Mouse (Mus musculus) stomach, embryonic 16.5 days (tissue): Measurements from ENCODE around the gene B4galt5. TPM values are rescaled to one million over a fixed set of nuclear protein-coding genes. Genes with fewer than 3 reads are reported as not detected.

Experiments used
- ATAC-seq: fragments of 200-750 bp; cut with Nextera tagmentation; 2 replicates; pipeline ENCODE4 v1.8.0; 2017; ENCODE audit warnings: moderate number of reproducible peaks, moderate TSS enrichment; ENCODE audit not compliant: insufficient read depth, low FRiP score
- H3K27ac ChIP-seq: fragments of 300-500 bp; sonication (generic); 2 replicates; pipeline ENCODE4 v1.5.1; 2014; ENCODE audit warnings: low read length
- H3K27me3 ChIP-seq: fragments of 300-500 bp; sonication (generic); 2 replicates; pipeline ENCODE4 v1.6.1; 2014; ENCODE audit warnings: low read length, control low read depth, mixed read lengths; ENCODE audit not compliant: control insufficient read depth, insufficient read depth
- H3K36me3 ChIP-seq: fragments of 300-500 bp; sonication (generic); 2 replicates; pipeline ENCODE4 v1.6.1; 2014; ENCODE audit warnings: low read length; ENCODE audit not compliant: control insufficient read depth, insufficient read depth
- H3K4me1 ChIP-seq: fragments of 300-500 bp; sonication (generic); 2 replicates; pipeline ENCODE4 v1.6.1; 2014; ENCODE audit warnings: low read length, control low read depth, mixed read lengths; ENCODE audit not compliant: control insufficient read depth, insufficient read depth
- H3K4me2 ChIP-seq: fragments of 300-500 bp; sonication (generic); 2 replicates; pipeline ENCODE4 v1.6.1; 2014; ENCODE audit warnings: low read depth, low read length, mixed read lengths
- H3K4me3 ChIP-seq: fragments of 300-500 bp; sonication (generic); replicated peaks from 2 replicates; pipeline ENCODE4 v1.5.1; 2014; ENCODE audit warnings: mild to moderate bottlenecking, low read length
- H3K9ac ChIP-seq: fragments of 300-500 bp; sonication (generic); 2 replicates; pipeline ENCODE4 v1.6.1; 2014; ENCODE audit warnings: low read length
- H3K9me3 ChIP-seq: fragments of 300-500 bp; sonication (generic); replicated peaks from 2 replicates; pipeline ENCODE4 v1.6.1; 2016; ENCODE audit warnings: low read length, control low read depth; ENCODE audit not compliant: control insufficient read depth
- WGBS: fragments of 180-500 bp; shearing (Covaris S2); extraction: QIAGEN DNeasy Blood & Tissue Kit; methylation state at CpG from one replicate; pipeline ENCODE4 v1.1.7; 2014; 5-methylcytosine and 5-hydroxymethylcytosine counted together
- polyA plus RNA-seq: library from polyadenylated mRNA; unstranded; fragments of >200 nt; fragmentation: Nextera tagmentation; extraction: Ambion mirVana; gene quantifications from 2 replicates; pipeline ENCODE4 v1.2.1, GENCODE M21; 2015

Gene B4galt5
- polyA plus RNA-seq, 1 experiment from 2014 or later = 7.5 TPM

DNA sequence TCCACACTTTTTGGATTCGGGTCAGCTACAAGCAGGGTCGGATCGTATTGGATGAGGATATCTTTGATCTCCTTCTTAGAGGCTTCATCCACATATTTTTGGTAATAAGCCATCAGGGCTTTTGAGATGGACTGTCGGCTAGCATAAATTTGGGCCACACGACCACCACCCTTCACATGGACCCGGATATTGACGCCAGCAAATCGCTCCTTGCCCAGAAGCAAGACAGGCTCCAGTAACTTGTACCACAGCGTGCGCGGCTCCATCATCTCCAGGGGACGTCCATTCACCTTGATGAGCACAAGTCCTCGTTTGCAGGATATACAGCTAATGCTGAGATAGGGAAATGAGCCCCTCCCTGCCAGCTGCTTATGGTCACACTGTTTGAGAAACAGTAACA, 67.5 kb downstream of the B4galt5 start:
- H3K27ac ChIP-seq = no peak overlapping the region
- H3K27me3 ChIP-seq = no peaks in the 10 kb centered on the region; the same call in 1 of the 2 replicates
- H3K4me1 ChIP-seq = no peaks in the 10 kb centered on the region
- H3K36me3 ChIP-seq = no peaks in the 10 kb centered on the region
- no peak for ATAC-seq
- H3K4me2 ChIP-seq = no peak overlapping the region
- H3K9ac ChIP-seq = no peak overlapping the region
- H3K4me3 ChIP-seq = no peak overlapping the region
- 88% methylated on average over 13 of the region's 13 CpGs for WGBS
- no peaks in the 10 kb centered on the region for H3K9me3 ChIP-seq

DNA sequence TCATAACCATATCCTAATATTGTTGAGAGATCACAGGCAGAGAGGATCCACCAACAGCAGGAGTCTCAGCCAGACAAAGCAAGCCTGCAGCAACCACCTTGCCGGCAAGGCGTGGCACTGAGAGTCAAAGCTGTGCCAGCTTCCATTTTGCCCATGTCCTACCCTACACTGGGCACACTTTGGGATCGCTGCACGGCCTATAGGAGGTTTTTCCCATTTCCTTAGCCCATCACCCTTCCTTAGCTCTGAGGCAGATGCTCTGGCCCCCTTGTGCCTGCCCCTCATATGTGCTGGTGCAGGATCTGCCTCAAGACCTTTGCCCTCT, 68.0 kb downstream of the B4galt5 start:
- no peak overlapping the region for H3K4me3 ChIP-seq
- WGBS = 81% methylated on average over 4 of the region's 4 CpGs
- H3K27ac ChIP-seq = no peak overlapping the region
- no peaks in the 10 kb centered on the region; the same call in 1 of the 2 replicates for H3K27me3 ChIP-seq
- ATAC-seq = no peak; the same call in 1 of the 2 replicates
- no peaks in the 10 kb centered on the region for H3K36me3 ChIP-seq
- no peak overlapping the region for H3K4me2 ChIP-seq
- no peaks in the 10 kb centered on the region for H3K4me1 ChIP-seq
- H3K9me3 ChIP-seq = no peaks in the 10 kb centered on the region
- H3K9ac ChIP-seq = no peak overlapping the region; the same call in 1 of the 2 replicates

DNA sequence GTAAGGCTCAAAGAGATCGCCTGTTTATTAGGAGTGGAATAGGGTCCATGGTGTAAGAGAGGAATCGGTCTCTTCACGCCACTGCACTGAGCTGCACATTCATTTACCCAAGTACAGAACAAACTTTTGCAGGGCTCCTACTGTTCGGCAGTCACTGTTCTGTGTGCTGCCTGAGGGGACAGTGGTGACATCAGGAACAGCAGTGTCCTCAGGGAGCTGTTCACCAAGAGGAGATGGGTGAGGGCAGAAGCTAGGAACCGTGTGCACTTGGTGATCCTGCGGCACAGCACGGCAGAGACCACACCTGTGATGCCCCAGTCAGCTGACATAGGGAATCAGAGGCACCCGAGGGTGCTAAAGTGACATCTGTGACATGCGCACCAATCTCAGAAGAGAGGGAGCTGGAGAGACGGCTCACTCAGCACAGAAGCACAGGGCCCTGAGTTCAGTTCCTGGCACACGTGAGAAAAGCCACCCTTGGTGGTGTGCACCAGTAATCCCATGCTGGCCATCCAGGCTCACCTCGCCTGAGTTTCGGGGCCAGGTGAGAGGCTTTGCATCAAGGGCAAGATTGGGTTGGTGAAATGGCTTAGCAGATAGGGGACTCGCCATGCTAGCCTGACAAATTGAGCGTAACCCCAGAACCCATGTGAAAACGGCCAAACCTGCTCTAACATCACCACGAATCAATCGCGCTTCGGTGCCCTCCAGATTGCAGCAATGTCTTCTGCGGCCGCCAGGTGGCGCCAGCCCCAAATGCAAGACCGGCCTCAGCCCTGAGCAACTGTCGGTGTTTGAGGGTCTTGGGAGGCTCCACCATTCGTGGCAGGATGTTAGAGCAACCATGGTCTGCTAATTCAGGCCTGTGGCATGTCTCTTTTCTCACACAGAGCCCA, 68.6 kb downstream of the B4galt5 start:
- H3K27me3 ChIP-seq = no peaks in the 10 kb centered on the region; the same call in 1 of the 2 replicates
- no peaks in the 10 kb centered on the region for H3K36me3 ChIP-seq
- 44% methylated on average over 26 of the region's 26 CpGs for WGBS
- H3K4me3 ChIP-seq = no peak overlapping the region
- H3K4me1 ChIP-seq = no peaks in the 10 kb centered on the region
- no peak overlapping the region; the same call in 1 of the 2 replicates for H3K9ac ChIP-seq
- no peak overlapping the region for H3K27ac ChIP-seq
- no peaks in the 10 kb centered on the region for H3K9me3 ChIP-seq
- no peak overlapping the region for H3K4me2 ChIP-seq
- no peak; the same call in none of the 2 replicates for ATAC-seq

DNA sequence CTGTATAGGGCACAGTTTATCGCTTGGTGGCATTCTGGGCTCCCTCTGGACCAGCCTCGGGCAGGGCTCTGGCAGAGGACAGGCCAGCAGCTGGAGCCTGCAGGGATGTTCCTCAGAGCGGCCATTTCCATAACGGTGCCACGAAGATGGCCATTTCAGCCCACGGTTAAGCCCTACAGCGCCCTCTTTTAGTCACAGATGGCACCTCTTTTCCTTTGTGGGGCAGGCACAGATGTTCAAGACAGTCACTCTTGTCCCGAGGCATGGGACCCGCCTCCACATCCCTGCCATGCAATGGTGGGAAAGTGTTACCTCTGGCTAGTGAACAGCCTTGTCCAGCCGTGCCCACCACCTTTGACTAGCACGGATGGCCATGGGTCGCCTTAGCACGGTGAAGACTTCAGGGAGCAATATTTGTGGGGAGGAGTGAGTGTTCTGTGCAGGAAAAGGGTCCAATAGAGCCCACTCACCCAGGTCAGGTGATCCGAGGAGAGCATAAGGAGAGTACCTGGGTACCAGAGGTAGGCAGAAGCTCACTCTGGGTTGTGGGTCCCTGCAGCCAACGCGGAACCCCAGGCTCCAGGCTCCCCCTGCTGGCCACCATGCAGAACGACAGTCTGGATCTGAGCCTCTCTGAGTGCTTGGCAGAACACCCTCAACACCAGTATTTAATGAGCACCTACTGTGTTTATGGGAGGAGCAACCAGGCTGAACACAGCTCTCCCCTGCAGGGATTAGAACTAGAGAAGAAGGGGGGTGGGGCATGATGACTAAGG, 70.0 kb downstream of the B4galt5 start:
- no peaks in the 10 kb centered on the region for H3K4me1 ChIP-seq
- no peaks in the 10 kb centered on the region for H3K36me3 ChIP-seq
- no peak overlapping the region for H3K4me3 ChIP-seq
- no peaks in the 10 kb centered on the region for H3K9me3 ChIP-seq
- no peak overlapping the region for H3K4me2 ChIP-seq
- H3K9ac ChIP-seq = no peak overlapping the region
- 53% methylated on average over 17 of the region's 17 CpGs for WGBS
- peak; percentile 48; the same call in 1 of the 2 replicates for ATAC-seq
- no peak overlapping the region for H3K27ac ChIP-seq
- no peaks in the 10 kb centered on the region; the same call in 1 of the 2 replicates for H3K27me3 ChIP-seq

DNA sequence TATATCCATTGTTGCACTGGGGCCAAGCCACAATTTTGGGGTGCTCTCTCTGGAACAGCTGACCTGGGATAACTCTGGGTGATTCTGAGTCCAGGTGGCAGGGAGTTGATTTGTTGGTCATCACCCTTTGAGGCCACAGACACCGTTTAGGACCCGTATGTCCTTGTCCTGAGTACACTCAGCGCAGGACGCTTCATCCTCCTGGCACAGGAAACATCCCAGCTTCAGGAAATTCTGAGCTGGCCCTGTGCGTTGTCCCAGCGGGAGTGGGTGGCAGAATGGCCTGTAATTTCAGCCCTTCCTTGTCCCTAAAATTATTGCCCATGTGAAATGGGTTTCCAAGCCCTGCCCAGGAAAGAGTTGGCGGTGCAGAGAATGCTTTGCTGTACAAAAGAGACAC, 71.0 kb downstream of the B4galt5 start:
- Histone ChIP-seq H3K4me1 (no peaks in the 10 kb centered on the region), H3K9me3 (no peaks in the 10 kb centered on the region), H3K4me2 (no peak overlapping the region), H3K27me3 (no peaks in the 10 kb centered on the region; the same call in 1 of the 2 replicates), H3K4me3 (no peak overlapping the region), H3K36me3 (no peaks in the 10 kb centered on the region), H3K27ac (no peak overlapping the region), H3K9ac (no peak overlapping the region)
- no peak for ATAC-seq
- WGBS = 77% methylated on average over 7 of the region's 7 CpGs

DNA sequence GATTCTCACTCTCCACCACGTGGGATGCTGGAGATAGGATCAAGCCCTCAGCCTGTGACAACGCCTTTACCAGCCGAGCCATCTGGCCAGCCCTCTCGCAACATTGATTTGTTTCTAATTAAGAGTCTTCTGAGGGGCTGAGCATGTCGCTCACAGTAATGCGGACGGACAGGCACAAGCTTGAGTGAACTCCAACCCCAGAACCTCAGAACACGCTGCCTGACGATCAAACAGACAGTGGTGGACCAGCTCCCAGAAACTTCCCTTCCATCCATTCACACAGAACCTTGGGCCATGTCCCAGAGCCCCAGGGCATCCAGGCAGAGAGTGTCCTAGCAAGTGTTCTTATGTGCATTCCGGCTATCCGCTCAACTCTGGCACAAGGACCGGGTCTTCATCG, 72.0 kb downstream of the B4galt5 start:
- 74% methylated on average over 13 of the region's 13 CpGs for WGBS
- no peak for ATAC-seq

DNA sequence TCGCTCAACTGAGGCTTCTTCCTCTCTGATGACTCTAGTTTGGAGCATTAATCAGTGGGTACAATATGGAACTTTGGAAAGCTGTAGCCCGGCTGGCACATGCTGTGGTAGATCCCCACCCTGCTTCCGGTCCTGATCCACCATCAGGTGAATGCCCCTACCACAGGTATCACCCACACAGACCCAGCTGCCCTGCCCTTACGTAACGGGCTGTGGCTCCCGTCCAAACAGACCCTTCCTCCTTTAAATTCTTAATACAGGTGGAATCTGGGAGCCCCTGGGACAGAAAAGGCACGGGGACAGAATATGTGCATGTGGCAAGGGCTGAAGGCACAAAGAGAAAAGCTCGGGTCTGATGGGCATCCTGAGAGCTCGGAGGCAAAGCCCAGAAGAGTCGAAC, 73.1 kb downstream of the B4galt5 start:
- Histone ChIP-seq H3K4me3 (no peak overlapping the region), H3K36me3 (no peaks in the 10 kb centered on the region), H3K9me3 (no peaks in the 10 kb centered on the region), H3K27ac (no peak overlapping the region), H3K4me2 (no peak overlapping the region), H3K4me1 (no peaks in the 10 kb centered on the region), H3K9ac (no peak overlapping the region), H3K27me3 (no peaks in the 10 kb centered on the region; the same call in 1 of the 2 replicates)
- no peak for ATAC-seq
- 87% methylated on average over 10 of the region's 10 CpGs for WGBS

More for the DNA sequence above, 72.0 kb downstream of the B4galt5 start:
- H3K9me3 ChIP-seq = no peaks in the 10 kb centered on the region
- no peaks in the 10 kb centered on the region for H3K36me3 ChIP-seq
- no peak overlapping the region for H3K4me3 ChIP-seq
- no peaks in the 10 kb centered on the region for H3K4me1 ChIP-seq
- no peak overlapping the region for H3K9ac ChIP-seq
- H3K4me2 ChIP-seq = no peak overlapping the region
- no peaks in the 10 kb centered on the region; the same call in 1 of the 2 replicates for H3K27me3 ChIP-seq
- H3K27ac ChIP-seq = no peak overlapping the region

DNA sequence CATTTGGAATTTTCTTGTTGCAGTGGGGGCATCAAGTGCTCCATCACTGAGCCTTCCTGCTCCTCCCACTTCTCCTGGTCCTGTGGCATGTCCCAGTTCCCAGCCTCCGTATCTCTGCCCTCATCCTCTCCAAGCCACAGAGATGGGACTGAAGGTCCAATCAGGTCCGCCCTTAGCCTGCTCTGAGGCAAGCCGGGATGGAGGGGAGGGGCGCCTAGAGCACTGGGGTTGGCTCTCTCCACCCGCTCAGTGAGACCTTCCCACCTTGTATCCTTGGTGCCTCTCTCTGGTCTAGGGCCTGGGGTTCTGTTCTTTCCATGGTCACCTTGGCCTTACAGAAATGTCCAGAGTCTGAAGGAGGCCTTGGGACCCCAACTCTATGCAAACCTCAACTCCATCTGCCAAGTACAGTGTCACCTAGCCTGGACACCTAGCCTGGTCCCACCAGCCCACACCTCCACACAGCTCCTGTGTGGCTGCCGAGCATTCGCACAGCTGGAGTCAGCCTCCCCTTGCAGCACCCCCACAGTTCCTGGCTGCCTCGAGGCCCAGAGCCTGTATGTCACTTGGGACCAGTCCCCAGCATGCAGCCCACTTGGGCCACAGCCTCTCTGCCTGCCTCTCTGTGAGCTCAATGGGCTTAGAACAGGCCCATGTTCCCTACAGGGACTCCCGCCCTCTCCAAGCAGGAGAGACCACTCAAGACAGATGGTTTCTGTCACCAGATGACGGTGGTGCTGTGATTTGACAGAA, 74.1 kb downstream of the B4galt5 start:
- Histone ChIP-seq H3K4me3 (no peak overlapping the region), H3K9ac (no peak overlapping the region), H3K4me2 (no peak overlapping the region), H3K27ac (no peak overlapping the region), H3K9me3 (no peaks in the 10 kb centered on the region), H3K36me3 (no peaks in the 10 kb centered on the region), H3K4me1 (no peaks in the 10 kb centered on the region), H3K27me3 (no peaks in the 10 kb centered on the region; the same call in 1 of the 2 replicates)
- no peak for ATAC-seq
- WGBS = 56% methylated on average over 10 of the region's 10 CpGs
